Mouse (Mus musculus) cortical plate, adult 2 months (tissue): ENCODE measurements around the gene Dalrd3. TPM values are rescaled to one million over a fixed set of nuclear protein-coding genes. Genes with fewer than 3 reads are reported as not detected.
"Not testable (repeated sequence)": the region's sequence is repeated elsewhere in the genome, so short reads cannot be mapped to it uniquely, and the experiment has no call there.

Experiments used
- H3K27ac ChIP-seq: fragments of 200-500 bp; 2 replicates; pipeline ENCODE4 v1.5.1; 2012; ENCODE audit warnings: low read length, control low read depth, inconsistent platforms; ENCODE audit not compliant: insufficient read depth
- H3K4me1 ChIP-seq: fragments of 200-500 bp; 2 replicates; pipeline ENCODE4 v1.6.1; 2011; ENCODE audit warnings: low read length; ENCODE audit not compliant: control insufficient read depth, insufficient read depth
- H3K4me3 ChIP-seq: fragments of 200-500 bp; 2 replicates; pipeline ENCODE4 v1.5.1; 2011; ENCODE audit warnings: mild to moderate bottlenecking, low read length, control low read depth; ENCODE audit not compliant: insufficient read depth
- CTCF ChIP-seq: fragments of 200-500 bp; IDR thresholded peaks from 2 replicates; pipeline ENCODE4 v1.5.1; 2011; ENCODE audit warnings: mild to moderate bottlenecking, control low read depth, low read length; ENCODE audit not compliant: insufficient read depth; ENCODE audit errors: extremely low read depth
- POLR2A ChIP-seq: fragments of 200-500 bp; IDR thresholded peaks from 2 replicates; pipeline ENCODE4 v1.6.1; 2011; ENCODE audit warnings: mild to moderate bottlenecking, low read length, control low read depth; ENCODE audit not compliant: insufficient read depth; ENCODE audit errors: extremely low read depth
- polyA plus RNA-seq: library from polyadenylated mRNA; depleted of rRNA; stranded (reverse); fragments of >200 nt; gene quantifications from 2 replicates; pipeline ENCODE4 v1.2.3, GENCODE M21; 2012

Gene Dalrd3
- polyA plus RNA-seq, 1 experiment = 224 TPM

- no peak overlapping the region; the same call in 1 of the 2 replicates for H3K4me3 ChIP-seq
- no peaks in the 10 kb centered on the region; the same call in none of the 2 replicates for H3K4me1 ChIP-seq
- peak overlapping the region; percentile 41 for H3K27ac ChIP-seq
- no peak for TF ChIP-seq POLR2A
- TF ChIP-seq CTCF = no peak
Measured at GRCm38 (mm10) chr9:108579344-108579690, 9.6 kb downstream of the Dalrd3 start.

GRCm38 (mm10) chr9:108587571-108588180, 18.0 kb downstream of the Dalrd3 start:
- H3K27ac ChIP-seq = peak overlapping the region; percentile 39
- TF ChIP-seq POLR2A = peak; percentile 81
- no peak for TF ChIP-seq CTCF
- H3K4me1 ChIP-seq = peaks cover 13% of the 10 kb centered on the region
- H3K4me3 ChIP-seq = no peak overlapping the region

- Histone ChIP-seq H3K4me1 (peaks cover 13% of the 10 kb centered on the region), H3K27ac (peak overlapping the region; percentile 63), H3K4me3 (no peak overlapping the region)
- TF ChIP-seq POLR2A (no peak), CTCF (0 out of 2 replicates have a peak, but pooled peaks have one; percentile 8)
Measured at GRCm38 (mm10) chr9:108589229-108589628, 19.5 kb downstream of the Dalrd3 start.

- H3K27ac ChIP-seq = no peak overlapping the region
- no peak overlapping the region for H3K4me3 ChIP-seq
- H3K4me1 ChIP-seq = peaks cover 15% of the 10 kb centered on the region
- TF ChIP-seq CTCF (no peak), POLR2A (no peak)
Measured at GRCm38 (mm10) chr9:108591462-108591861, 21.8 kb downstream of the Dalrd3 start.

GRCm38 (mm10) chr9:108594354-108594753, 24.7 kb downstream of the Dalrd3 start:
- TF ChIP-seq POLR2A (no peak), CTCF (no peak)
- no peak overlapping the region for H3K27ac ChIP-seq
- H3K4me1 ChIP-seq = peaks cover 2% of the 10 kb centered on the region; the same call in 1 of the 2 replicates
- no peak overlapping the region for H3K4me3 ChIP-seq

- peak within 1 kb of the TSS; percentile 89 for H3K4me3 ChIP-seq
- peaks cover 2% of the 10 kb centered on the region; the same call in 1 of the 2 replicates for H3K4me1 ChIP-seq
- TF ChIP-seq POLR2A (peak; percentile 53; the same call in 1 of the 2 replicates), CTCF (no peak)
- peak within 1 kb of the TSS; percentile 85 for H3K27ac ChIP-seq
Measured at GRCm38 (mm10) chr9:108596998-108597764, 27.5 kb downstream of the Dalrd3 start, which contains the start of gene P4htm. Gene P4htm, minus strand, starts transcription at chr9:108597667.

- H3K27ac ChIP-seq = no peak overlapping the region
- H3K4me3 ChIP-seq = no peak overlapping the region
- peaks cover 2% of the 10 kb centered on the region; the same call in 1 of the 2 replicates for H3K4me1 ChIP-seq
- TF ChIP-seq CTCF (no peak), POLR2A (no peak)
Measured at GRCm38 (mm10) chr9:108599021-108599566, 29.4 kb downstream of the Dalrd3 start.

GRCm38 (mm10) chr9:108600011-108600410, 30.3 kb downstream of the Dalrd3 start:
- TF ChIP-seq POLR2A (no peak), CTCF (no peak)
- H3K4me3 ChIP-seq = no peak overlapping the region
- H3K4me1 ChIP-seq = peaks cover 2% of the 10 kb centered on the region; the same call in 1 of the 2 replicates
- H3K27ac ChIP-seq = no peak overlapping the region

GRCm38 (mm10) chr9:108601986-108602385, 32.3 kb downstream of the Dalrd3 start:
- no peak for TF ChIP-seq POLR2A
- no peak for TF ChIP-seq CTCF
- H3K4me1 ChIP-seq = no peaks in the 10 kb centered on the region; the same call in 1 of the 2 replicates
- no peak overlapping the region for H3K27ac ChIP-seq
- no peak overlapping the region for H3K4me3 ChIP-seq

GRCm38 (mm10) chr9:108607929-108608328, 38.2 kb downstream of the Dalrd3 start:
- not testable (repeated sequence) for H3K27ac ChIP-seq, H3K4me3 ChIP-seq, H3K4me1 ChIP-seq
